Mouse (Mus musculus) limb, embryonic 13.5 days (tissue): ENCODE results near the gene Epha8. TPM values are rescaled to one million over a fixed set of nuclear protein-coding genes. Genes with fewer than 3 reads are reported as not detected.
A peak's percentile ranks its signal among the peaks of the same experiment; 100 is the strongest.

ENCODE experiments used
- ATAC-seq: fragments of 200-750 bp; cut with Nextera tagmentation; 2 replicates; pipeline ENCODE4 v1.8.0; 2017; ENCODE audit warnings: low read depth, moderate number of reproducible peaks, moderate TSS enrichment; ENCODE audit not compliant: low FRiP score
- H3K27ac ChIP-seq: fragments of 300-500 bp; sonication (generic); 2 replicates; pipeline ENCODE4 v1.5.1; 2015; ENCODE audit warnings: inconsistent platforms, mild to moderate bottlenecking, moderate library complexity
- H3K27me3 ChIP-seq: fragments of 300-500 bp; sonication (generic); 2 replicates; pipeline ENCODE4 v1.6.1; 2015; ENCODE audit warnings: mild to moderate bottlenecking, inconsistent platforms
- H3K36me3 ChIP-seq: fragments of 300-500 bp; sonication (generic); 2 replicates; pipeline ENCODE4 v1.6.1; 2015; ENCODE audit warnings: inconsistent platforms, mild to moderate bottlenecking, moderate library complexity
- H3K4me1 ChIP-seq: fragments of 300-500 bp; sonication (generic); 2 replicates; pipeline ENCODE4 v1.6.1; 2015; ENCODE audit warnings: inconsistent platforms
- H3K4me2 ChIP-seq: fragments of 300-500 bp; sonication (generic); replicated peaks from 2 replicates; pipeline ENCODE4 v1.6.1; 2015; ENCODE audit warnings: inconsistent platforms, mild to moderate bottlenecking, moderate library complexity
- H3K4me3 ChIP-seq: fragments of 300-500 bp; sonication (generic); 2 replicates; pipeline ENCODE4 v1.5.1; 2015; ENCODE audit warnings: moderate library complexity, mild to moderate bottlenecking, inconsistent platforms
- H3K9ac ChIP-seq: fragments of 300-500 bp; sonication (generic); 2 replicates; pipeline ENCODE4 v1.6.1; 2015; ENCODE audit warnings: mild to moderate bottlenecking, inconsistent platforms
- H3K9me3 ChIP-seq: fragments of 300-500 bp; sonication (generic); 2 replicates; pipeline ENCODE4 v1.6.1; 2016; ENCODE audit warnings: inconsistent platforms
- WGBS: fragments of 180-500 bp; shearing (Covaris S2); methylation state at CpG from one replicate; pipeline ENCODE4 v1.1.7; 2015; 5-methylcytosine and 5-hydroxymethylcytosine counted together
- polyA plus RNA-seq: library from polyadenylated mRNA; unstranded; fragments of >200 nt; fragmentation: Nextera tagmentation; extraction: Ambion mirVana; gene quantifications from 2 replicates; pipeline ENCODE4 v1.2.1, GENCODE M21; 2015

The Epha8 gene
- polyA plus RNA-seq, 1 experiment from 2014 or later: 0.71 TPM

- H3K36me3 ChIP-seq: no peaks in the 10 kb centered on the region
- no peaks in the 10 kb centered on the region for H3K9me3 ChIP-seq
- H3K27ac ChIP-seq: no peak overlapping the region; the same call in 1 of the 2 replicates
- no peak overlapping the region for H3K9ac ChIP-seq
- H3K4me2 ChIP-seq: no peak overlapping the region
- no peak for ATAC-seq
- peaks cover 41% of the 10 kb centered on the region for H3K27me3 ChIP-seq
- 54% methylated on average over 17 of the region's 17 CpGs for WGBS
- no peak overlapping the region for H3K4me3 ChIP-seq
- H3K4me1 ChIP-seq: peaks cover 34% of the 10 kb centered on the region
Measured at GRCm38 (mm10) chr4:136945397-136945796, 11.2 kb downstream of the Epha8 start.

GRCm38 (mm10) chr4:136944558-136945350 is 11.9 kb downstream of the Epha8 start:
- Histone ChIP-seq H3K27ac (no peak overlapping the region; the same call in 1 of the 2 replicates), H3K4me3 (no peak overlapping the region), H3K9ac (no peak overlapping the region), H3K36me3 (no peaks in the 10 kb centered on the region), H3K4me2 (no peak overlapping the region), H3K9me3 (no peaks in the 10 kb centered on the region), H3K27me3 (peaks cover 46% of the 10 kb centered on the region), H3K4me1 (peaks cover 34% of the 10 kb centered on the region)
- 69% methylated on average over 11 of the region's 11 CpGs for WGBS
- no peak for ATAC-seq

GRCm38 (mm10) chr4:136943175-136943574 is 13.4 kb downstream of the Epha8 start:
- no peak for ATAC-seq
- Histone ChIP-seq H3K4me2 (0 out of 2 replicates have a peak overlapping the region, but pooled peaks have one; percentile 12), H3K27me3 (peaks cover 40% of the 10 kb centered on the region), H3K9ac (peak overlapping the region; percentile 8; the same call in 1 of the 2 replicates), H3K36me3 (no peaks in the 10 kb centered on the region), H3K4me3 (no peak overlapping the region), H3K4me1 (peaks cover 25% of the 10 kb centered on the region), H3K27ac (no peak overlapping the region), H3K9me3 (no peaks in the 10 kb centered on the region)
- 17% methylated on average over 13 of the region's 13 CpGs for WGBS

- H3K27me3 ChIP-seq: peaks cover 40% of the 10 kb centered on the region
- H3K36me3 ChIP-seq: no peaks in the 10 kb centered on the region
- peak overlapping the region; percentile 8; the same call in 1 of the 2 replicates for H3K9ac ChIP-seq
- H3K4me2 ChIP-seq: 0 out of 2 replicates have a peak overlapping the region, but pooled peaks have one; percentile 12
- H3K4me1 ChIP-seq: peaks cover 25% of the 10 kb centered on the region
- H3K4me3 ChIP-seq: no peak overlapping the region
- no peaks in the 10 kb centered on the region for H3K9me3 ChIP-seq
- WGBS: 22% methylated on average over 18 of the region's 18 CpGs
- no peak overlapping the region for H3K27ac ChIP-seq
- ATAC-seq: no peak
Measured at GRCm38 (mm10) chr4:136942761-136943160, 13.9 kb downstream of the Epha8 start.

GRCm38 (mm10) chr4:136937935-136938334 is 18.7 kb downstream of the Epha8 start:
- Histone ChIP-seq H3K4me3 (no peak overlapping the region), H3K9ac (no peak overlapping the region), H3K4me2 (no peak overlapping the region), H3K36me3 (no peaks in the 10 kb centered on the region), H3K4me1 (peaks cover 6% of the 10 kb centered on the region; the same call in 1 of the 2 replicates), H3K9me3 (no peaks in the 10 kb centered on the region), H3K27ac (no peak overlapping the region), H3K27me3 (peaks cover 21% of the 10 kb centered on the region)
- ATAC-seq: no peak
- 88% methylated on average over 5 of the region's 5 CpGs for WGBS

GRCm38 (mm10) chr4:136937344-136937743 is 19.3 kb downstream of the Epha8 start:
- H3K4me1 ChIP-seq: peaks cover under 1% of the 10 kb centered on the region; the same call in 1 of the 2 replicates
- H3K4me2 ChIP-seq: no peak overlapping the region
- no peaks in the 10 kb centered on the region for H3K36me3 ChIP-seq
- H3K27ac ChIP-seq: no peak overlapping the region
- H3K4me3 ChIP-seq: no peak overlapping the region
- no peaks in the 10 kb centered on the region for H3K9me3 ChIP-seq
- no peak overlapping the region for H3K9ac ChIP-seq
- ATAC-seq: no peak
- peaks cover 15% of the 10 kb centered on the region for H3K27me3 ChIP-seq
- 75% methylated on average over 4 of the region's 4 CpGs for WGBS

GRCm38 (mm10) chr4:136934746-136935613 is 21.6 kb downstream of the Epha8 start:
- no peak overlapping the region for H3K9ac ChIP-seq
- no peaks in the 10 kb centered on the region for H3K9me3 ChIP-seq
- H3K4me3 ChIP-seq: no peak overlapping the region
- 62% methylated on average over 17 of the region's 18 CpGs for WGBS
- H3K4me1 ChIP-seq: no peaks in the 10 kb centered on the region
- ATAC-seq: no peak
- H3K27me3 ChIP-seq: peaks cover under 1% of the 10 kb centered on the region; the same call in 1 of the 2 replicates
- H3K4me2 ChIP-seq: no peak overlapping the region
- H3K27ac ChIP-seq: no peak overlapping the region
- H3K36me3 ChIP-seq: no peaks in the 10 kb centered on the region

GRCm38 (mm10) chr4:136930474-136930873 is 26.1 kb downstream of the Epha8 start:
- no peaks in the 10 kb centered on the region for H3K4me1 ChIP-seq

GRCm38 (mm10) chr4:136928928-136929327 is 27.7 kb downstream of the Epha8 start:
- Histone ChIP-seq H3K9me3 (no peaks in the 10 kb centered on the region), H3K4me1 (no peaks in the 10 kb centered on the region), H3K4me2 (no peak overlapping the region), H3K9ac (no peak overlapping the region), H3K4me3 (no peak overlapping the region), H3K27ac (no peak overlapping the region), H3K36me3 (no peaks in the 10 kb centered on the region), H3K27me3 (peaks cover 25% of the 10 kb centered on the region)
- WGBS: 14% methylated on average over 5 of the region's 5 CpGs
- no peak for ATAC-seq

More at GRCm38 (mm10) chr4:136930474-136930873, 26.1 kb downstream of the Epha8 start:
- Histone ChIP-seq H3K36me3 (no peaks in the 10 kb centered on the region), H3K27ac (no peak overlapping the region), H3K4me3 (no peak overlapping the region), H3K9me3 (no peaks in the 10 kb centered on the region), H3K4me2 (no peak overlapping the region), H3K27me3 (peaks cover 18% of the 10 kb centered on the region), H3K9ac (no peak overlapping the region)
- 87% methylated on average over 8 of the region's 8 CpGs for WGBS
- no peak for ATAC-seq

GRCm38 (mm10) chr4:136925804-136926203 is 30.8 kb downstream of the Epha8 start:
- Histone ChIP-seq H3K4me2 (no peak overlapping the region), H3K4me3 (no peak overlapping the region), H3K9me3 (no peaks in the 10 kb centered on the region), H3K27ac (no peak overlapping the region), H3K9ac (no peak overlapping the region), H3K36me3 (no peaks in the 10 kb centered on the region), H3K4me1 (no peaks in the 10 kb centered on the region), H3K27me3 (peaks cover 25% of the 10 kb centered on the region)
- ATAC-seq: no peak
- WGBS: 25% methylated on average over 15 of the region's 15 CpGs

GRCm38 (mm10) chr4:136924529-136924928 is 32.1 kb downstream of the Epha8 start:
- Histone ChIP-seq H3K4me2 (no peak overlapping the region), H3K36me3 (no peaks in the 10 kb centered on the region), H3K4me3 (no peak overlapping the region)

GRCm38 (mm10) chr4:136919526-136919925 is 37.1 kb downstream of the Epha8 start:
- Histone ChIP-seq H3K27ac (no peak overlapping the region), H3K4me3 (no peak overlapping the region), H3K4me2 (no peak overlapping the region), H3K36me3 (no peaks in the 10 kb centered on the region), H3K9me3 (no peaks in the 10 kb centered on the region), H3K4me1 (no peaks in the 10 kb centered on the region), H3K27me3 (peaks cover 29% of the 10 kb centered on the region), H3K9ac (no peak overlapping the region)
- no peak for ATAC-seq
- WGBS: 73% methylated on average over 3 of the region's 3 CpGs

More at GRCm38 (mm10) chr4:136924529-136924928, 32.1 kb downstream of the Epha8 start:
- Histone ChIP-seq H3K9me3 (no peaks in the 10 kb centered on the region), H3K27me3 (peaks cover 31% of the 10 kb centered on the region), H3K27ac (no peak overlapping the region), H3K9ac (no peak overlapping the region), H3K4me1 (no peaks in the 10 kb centered on the region)
- WGBS: 5% methylated on average over 6 of the region's 6 CpGs
- no peak for ATAC-seq
